Mouse (Mus musculus): ENCODE results near the gene Itm2b. TPM values are rescaled to one million over a fixed set of nuclear protein-coding genes. Genes with fewer than 3 reads are reported as not detected.

Gene Itm2b
- polyA plus RNA-seq, 1 experiment, result 150 TPM

GRCm38 (mm10) chr14:73382699-73383098 is 2.4 kb downstream of the Itm2b start:
- Histone ChIP-seq H3K9me3 (replicated peaks; ENCODE audit: control insufficient read depth, insufficient read depth, low read length, poor library complexity, severe bottlenecking) (no peaks in the 10 kb centered on the region), H3K4me1 (ENCODE audit: control insufficient read depth, insufficient read depth, low read length) (no peaks in the 10 kb centered on the region), H3K4me3 (ENCODE audit: low read depth, low read length) (no peak overlapping the region), H3K27me3 (ENCODE audit: control insufficient read depth, insufficient read depth, low read length, poor library complexity, severe bottlenecking) (no peaks in the 10 kb centered on the region), H3K27ac (ENCODE audit: insufficient read depth, low read length) (no peak overlapping the region), H3K9ac (ENCODE audit: low read depth, poor library complexity, severe bottlenecking) (no peak overlapping the region), H3K36me3 (ENCODE audit: control insufficient read depth, insufficient read depth, low read length, poor library complexity, severe bottlenecking) (peaks cover 4% of the 10 kb centered on the region; the same call in 1 of the 2 replicates)
- no peak for TF ChIP-seq EP300 (IDR thresholded peaks at IDR 0.05; ENCODE audit: insufficient read depth, low read depth, low read length)
- TF ChIP-seq POLR2A (IDR thresholded peaks at IDR 0.05; ENCODE audit: insufficient read depth, low read length), result no peak
- TF ChIP-seq CTCF (IDR thresholded peaks at IDR 0.05; ENCODE audit: low read depth, low read length), result no peak

DNA sequence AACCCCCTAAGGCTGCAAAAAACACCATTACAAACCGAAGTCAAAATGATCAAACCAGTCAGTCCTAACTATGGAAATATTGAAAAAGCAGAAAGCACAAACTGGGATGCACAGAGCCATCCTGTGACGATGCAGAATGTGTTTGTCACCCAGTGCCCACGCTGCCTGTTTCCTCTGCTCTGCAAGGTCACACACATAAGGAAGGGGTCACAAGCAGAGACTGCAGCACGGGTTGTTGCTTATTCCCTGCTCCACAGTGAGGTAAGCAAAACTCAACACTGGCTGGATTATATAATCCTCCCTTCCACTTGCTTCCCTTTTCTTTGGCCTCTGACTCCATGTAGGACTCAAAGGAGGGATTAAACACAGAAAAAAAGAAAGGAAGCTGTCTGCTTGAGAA is 3.5 kb downstream of the Itm2b start:
- no peak overlapping the region for H3K27ac ChIP-seq (ENCODE audit: insufficient read depth, low read length)
- H3K9ac ChIP-seq (ENCODE audit: low read depth, poor library complexity, severe bottlenecking), result no peak overlapping the region
- H3K4me1 ChIP-seq (ENCODE audit: control insufficient read depth, insufficient read depth, low read length), result no peaks in the 10 kb centered on the region
- TF ChIP-seq EP300 (IDR thresholded peaks at IDR 0.05; ENCODE audit: insufficient read depth, low read depth, low read length), result no peak
- H3K36me3 ChIP-seq (ENCODE audit: control insufficient read depth, insufficient read depth, low read length, poor library complexity, severe bottlenecking), result peaks cover 4% of the 10 kb centered on the region; the same call in 1 of the 2 replicates
- no peaks in the 10 kb centered on the region for H3K9me3 ChIP-seq (replicated peaks; ENCODE audit: control insufficient read depth, insufficient read depth, low read length, poor library complexity, severe bottlenecking)
- H3K27me3 ChIP-seq (ENCODE audit: control insufficient read depth, insufficient read depth, low read length, poor library complexity, severe bottlenecking), result no peaks in the 10 kb centered on the region
- no peak overlapping the region for H3K4me3 ChIP-seq (ENCODE audit: low read depth, low read length)

GRCm38 (mm10) chr14:73377804-73378203 is 7.3 kb downstream of the Itm2b start:
- no peaks in the 10 kb centered on the region for H3K27me3 ChIP-seq (ENCODE audit: control insufficient read depth, insufficient read depth, low read length, poor library complexity, severe bottlenecking)
- H3K4me1 ChIP-seq (ENCODE audit: control insufficient read depth, insufficient read depth, low read length), result no peaks in the 10 kb centered on the region
- H3K27ac ChIP-seq (ENCODE audit: insufficient read depth, low read length), result no peak overlapping the region
- TF ChIP-seq POLR2A (IDR thresholded peaks at IDR 0.05; ENCODE audit: insufficient read depth, low read length), result no peak
- no peak for TF ChIP-seq CTCF (IDR thresholded peaks at IDR 0.05; ENCODE audit: low read depth, low read length)
- no peak for TF ChIP-seq EP300 (IDR thresholded peaks at IDR 0.05; ENCODE audit: insufficient read depth, low read depth, low read length)
- H3K36me3 ChIP-seq (ENCODE audit: control insufficient read depth, insufficient read depth, low read length, poor library complexity, severe bottlenecking), result peaks cover 4% of the 10 kb centered on the region; the same call in 1 of the 2 replicates
- H3K9ac ChIP-seq (ENCODE audit: low read depth, poor library complexity, severe bottlenecking), result no peak overlapping the region
- no peak overlapping the region for H3K4me3 ChIP-seq (ENCODE audit: low read depth, low read length)
- no peaks in the 10 kb centered on the region for H3K9me3 ChIP-seq (replicated peaks; ENCODE audit: control insufficient read depth, insufficient read depth, low read length, poor library complexity, severe bottlenecking)

GRCm38 (mm10) chr14:73376920-73377319 is 8.2 kb downstream of the Itm2b start:
- Histone ChIP-seq H3K27me3 (ENCODE audit: control insufficient read depth, insufficient read depth, low read length, poor library complexity, severe bottlenecking) (no peaks in the 10 kb centered on the region), H3K4me1 (ENCODE audit: control insufficient read depth, insufficient read depth, low read length) (no peaks in the 10 kb centered on the region), H3K4me3 (ENCODE audit: low read depth, low read length) (no peak overlapping the region), H3K27ac (ENCODE audit: insufficient read depth, low read length) (no peak overlapping the region), H3K9ac (ENCODE audit: low read depth, poor library complexity, severe bottlenecking) (no peak overlapping the region), H3K9me3 (replicated peaks; ENCODE audit: control insufficient read depth, insufficient read depth, low read length, poor library complexity, severe bottlenecking) (no peaks in the 10 kb centered on the region), H3K36me3 (ENCODE audit: control insufficient read depth, insufficient read depth, low read length, poor library complexity, severe bottlenecking) (peaks cover 4% of the 10 kb centered on the region; the same call in 1 of the 2 replicates)
- no peak for TF ChIP-seq CTCF (IDR thresholded peaks at IDR 0.05; ENCODE audit: low read depth, low read length)
- no peak for TF ChIP-seq EP300 (IDR thresholded peaks at IDR 0.05; ENCODE audit: insufficient read depth, low read depth, low read length)
- TF ChIP-seq POLR2A (IDR thresholded peaks at IDR 0.05; ENCODE audit: insufficient read depth, low read length), result no peak

DNA sequence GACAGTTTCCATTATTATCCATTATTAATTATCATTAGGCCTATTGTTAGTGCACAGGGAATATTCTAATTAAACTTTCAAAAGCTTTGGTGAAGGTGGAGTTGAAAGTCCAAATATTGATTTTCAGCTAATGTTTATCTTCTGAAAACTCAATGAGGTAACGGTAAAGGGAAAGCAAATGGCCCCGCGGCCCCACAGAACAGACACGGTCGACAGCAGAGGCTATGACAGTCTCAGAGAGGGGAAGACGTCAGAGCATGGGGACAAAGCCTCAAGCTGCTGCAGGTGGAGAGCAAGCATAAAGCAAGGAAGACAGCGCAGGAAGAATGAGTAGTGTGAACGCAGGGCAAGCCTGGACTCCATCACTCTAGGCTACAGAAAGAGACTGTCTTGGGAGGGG is 9.2 kb downstream of the Itm2b start:
- H3K27ac ChIP-seq (ENCODE audit: insufficient read depth, low read length), result no peak overlapping the region
- H3K27me3 ChIP-seq (ENCODE audit: control insufficient read depth, insufficient read depth, low read length, poor library complexity, severe bottlenecking), result no peaks in the 10 kb centered on the region
- no peak overlapping the region for H3K9ac ChIP-seq (ENCODE audit: low read depth, poor library complexity, severe bottlenecking)
- H3K36me3 ChIP-seq (ENCODE audit: control insufficient read depth, insufficient read depth, low read length, poor library complexity, severe bottlenecking), result peaks cover 4% of the 10 kb centered on the region; the same call in 1 of the 2 replicates
- TF ChIP-seq POLR2A (IDR thresholded peaks at IDR 0.05; ENCODE audit: insufficient read depth, low read length) (no peak), CTCF (IDR thresholded peaks at IDR 0.05; ENCODE audit: low read depth, low read length) (no peak), EP300 (IDR thresholded peaks at IDR 0.05; ENCODE audit: insufficient read depth, low read depth, low read length) (no peak)
- no peaks in the 10 kb centered on the region for H3K4me1 ChIP-seq (ENCODE audit: control insufficient read depth, insufficient read depth, low read length)
- H3K4me3 ChIP-seq (ENCODE audit: low read depth, low read length), result no peak overlapping the region
- H3K9me3 ChIP-seq (replicated peaks; ENCODE audit: control insufficient read depth, insufficient read depth, low read length, poor library complexity, severe bottlenecking), result no peaks in the 10 kb centered on the region

DNA sequence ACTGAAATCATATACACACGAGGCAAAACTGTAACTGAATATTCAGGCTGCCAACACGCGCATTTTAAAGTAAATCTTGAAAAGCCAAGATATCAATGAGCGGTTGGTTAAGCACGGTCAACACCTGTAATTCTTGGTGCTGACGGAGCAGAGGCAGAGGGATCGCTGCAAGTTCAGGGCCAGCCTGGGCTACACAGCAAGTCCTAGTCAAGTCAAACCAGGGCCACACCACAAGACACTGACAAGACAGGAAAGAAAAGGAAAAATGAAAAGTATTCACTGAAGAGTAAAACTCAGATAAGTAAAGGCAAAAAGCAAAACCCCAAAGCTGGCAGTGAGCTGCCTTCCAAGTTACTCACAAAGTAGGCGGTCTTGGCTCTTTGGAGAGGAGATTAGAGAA is 9.6 kb downstream of the Itm2b start:
- H3K4me3 ChIP-seq (ENCODE audit: low read depth, low read length), result no peak overlapping the region
- no peak overlapping the region for H3K9ac ChIP-seq (ENCODE audit: low read depth, poor library complexity, severe bottlenecking)
- H3K27me3 ChIP-seq (ENCODE audit: control insufficient read depth, insufficient read depth, low read length, poor library complexity, severe bottlenecking), result no peaks in the 10 kb centered on the region
- TF ChIP-seq POLR2A (IDR thresholded peaks at IDR 0.05; ENCODE audit: insufficient read depth, low read length) (no peak), EP300 (IDR thresholded peaks at IDR 0.05; ENCODE audit: insufficient read depth, low read depth, low read length) (no peak), CTCF (IDR thresholded peaks at IDR 0.05; ENCODE audit: low read depth, low read length) (no peak)
- H3K4me1 ChIP-seq (ENCODE audit: control insufficient read depth, insufficient read depth, low read length), result no peaks in the 10 kb centered on the region
- H3K9me3 ChIP-seq (replicated peaks; ENCODE audit: control insufficient read depth, insufficient read depth, low read length, poor library complexity, severe bottlenecking), result no peaks in the 10 kb centered on the region
- H3K36me3 ChIP-seq (ENCODE audit: control insufficient read depth, insufficient read depth, low read length, poor library complexity, severe bottlenecking), result peaks cover 4% of the 10 kb centered on the region; the same call in 1 of the 2 replicates
- H3K27ac ChIP-seq (ENCODE audit: insufficient read depth, low read length), result no peak overlapping the region

Data from ES-Bruce4 (cell line).